Mouse (Mus musculus): ENCODE results near the gene Cavin3.

DNA sequence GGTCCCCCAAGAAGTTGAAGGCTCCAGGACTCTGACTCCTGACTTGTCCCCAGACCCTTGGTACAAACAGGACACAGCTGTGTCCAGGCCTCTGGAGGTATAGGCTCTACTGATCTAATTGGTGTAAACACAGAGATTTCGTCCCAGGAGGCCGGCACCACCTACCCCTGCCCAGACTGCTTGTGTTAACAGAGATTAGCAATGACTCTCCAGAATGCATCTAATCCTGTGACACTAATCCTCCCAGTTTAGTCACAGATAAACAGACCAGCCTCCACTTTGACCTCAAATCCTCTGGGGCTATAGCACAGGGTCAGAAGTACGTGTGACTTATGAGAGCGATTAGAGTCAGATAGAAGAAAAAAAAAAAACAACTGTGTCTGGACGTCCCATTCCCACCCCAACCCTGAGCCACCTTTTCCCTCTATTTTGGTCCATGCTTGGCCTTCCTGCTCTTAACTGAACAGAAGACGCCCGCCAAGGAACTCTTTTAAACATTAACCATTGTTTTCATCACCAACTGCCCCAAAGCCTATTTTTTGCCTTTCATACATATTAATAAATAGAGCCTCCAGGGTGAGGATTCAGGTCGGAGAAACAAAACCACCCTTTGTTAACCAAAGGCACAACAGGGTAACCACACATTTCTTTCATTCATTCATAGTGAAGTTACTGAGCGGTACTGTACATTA lies 34.7 kb upstream of the Cavin3 start:
- TF ChIP-seq MAFK (IDR thresholded peaks at IDR 0.05; ENCODE audit: insufficient read depth, low read depth, low read length) (no peak), ZC3H11A (IDR thresholded peaks at IDR 0.05; ENCODE audit: borderline replicate concordance, low read depth, low read length) (no peak), CHD2 (IDR thresholded peaks at IDR 0.05; ENCODE audit: low read depth, low read length) (no peak), ZNF384 (IDR thresholded peaks at IDR 0.05; ENCODE audit: low read depth, low read length) (no peak), HCFC1 (IDR thresholded peaks at IDR 0.05; ENCODE audit: borderline replicate concordance, insufficient read depth, low read length) (no peak)

All from ES-E14 (cell line).